Mouse (Mus musculus) right cerebral cortex, postnatal 14 days (tissue): ENCODE measurements at regions not wholly inside any gene's neighbourhood (a gene's known extent, or its start where the extent isn't known, plus 50 kb on each side); places are given as distances from the start of the nearest gene placed in this dataset.
A peak's percentile ranks its signal among the peaks of the same experiment; 100 is the strongest.

Experiments
- DNase-seq: peaks from one replicate; pipeline ENCODE4 v3.0.0; 2022

DNA sequence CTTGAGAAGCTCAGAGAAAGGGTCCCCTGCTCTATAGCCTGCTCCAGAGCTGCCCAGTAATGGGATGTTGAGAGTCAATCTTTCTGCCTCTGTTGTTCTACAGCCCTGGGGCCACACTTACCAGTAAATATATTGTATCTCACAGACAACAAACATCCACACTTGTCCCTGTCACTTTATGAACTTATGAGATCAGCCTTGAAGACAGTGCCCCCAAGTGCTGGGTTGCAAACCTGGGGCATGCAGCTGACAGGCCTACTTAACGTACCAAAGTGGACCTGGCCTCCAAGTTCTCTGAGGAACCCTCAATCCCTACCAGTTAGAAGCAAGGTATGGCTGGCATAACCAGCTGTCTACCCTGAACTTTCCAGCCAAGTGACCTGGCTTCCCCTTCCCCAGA is 380.9 kb upstream of the Mmadhc start:
- no peak for DNase-seq

GRCm38 (mm10) chr2:50675736-50676550 is 379.3 kb upstream of the Mmadhc start:
- no peak for DNase-seq

- DNase-seq, result no peak
These were observed 378.2 kb upstream of the Mmadhc start for GRCm38 (mm10) chr2:50674856-50675175.

DNA sequence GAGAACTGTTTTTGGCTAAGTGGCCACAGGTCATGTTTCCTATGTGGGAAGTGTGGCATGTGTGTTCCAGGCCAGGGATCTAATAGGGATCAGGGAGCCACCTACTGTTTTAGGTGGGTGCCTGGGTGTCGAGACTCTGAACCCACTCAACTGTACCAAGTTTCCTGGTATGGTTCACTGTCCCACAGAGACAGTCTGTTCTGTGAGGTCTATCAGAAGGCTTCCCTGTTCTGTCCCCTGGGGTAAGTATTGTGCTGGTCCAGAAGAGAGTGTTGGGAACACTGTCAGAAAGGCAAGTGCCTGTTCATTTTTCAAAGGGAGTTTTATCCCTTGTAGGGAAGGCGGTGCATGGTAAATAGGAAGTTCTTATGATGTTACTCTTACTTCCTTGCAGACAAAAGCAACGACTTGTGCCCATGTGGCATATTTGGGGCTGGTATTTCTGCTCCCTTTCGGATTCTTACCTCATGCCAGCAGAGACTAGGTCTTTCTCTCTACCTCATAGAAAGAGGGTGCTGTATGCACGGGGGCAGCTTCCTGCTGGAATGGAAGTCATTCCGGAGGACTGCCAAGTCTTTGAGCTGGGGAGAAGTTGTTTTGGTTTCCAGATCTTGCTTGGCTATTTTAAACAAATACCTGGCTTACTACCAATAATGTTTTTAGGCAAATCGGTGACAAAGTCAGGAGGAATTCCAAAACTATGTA is 377.7 kb upstream of the Mmadhc start:
- DNase-seq, result no peak

DNA sequence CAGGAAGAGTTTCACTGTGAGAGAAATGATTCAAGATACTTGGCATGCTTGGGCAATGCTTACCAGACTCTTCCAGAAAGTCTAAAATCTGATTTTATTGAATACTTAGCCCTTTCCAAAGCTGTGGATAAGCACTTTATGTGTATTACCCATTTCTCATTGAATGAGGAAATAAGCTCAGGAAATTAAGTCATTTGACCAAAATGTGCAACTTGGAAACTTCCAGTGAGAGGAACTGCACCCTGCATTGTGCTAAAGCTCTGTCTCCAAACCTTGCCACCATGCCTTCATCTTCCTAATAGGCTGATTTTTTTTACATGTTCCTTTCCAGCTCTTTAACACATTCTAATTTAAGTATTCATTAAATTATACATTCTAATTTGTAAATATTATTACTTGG is 372.7 kb upstream of the Mmadhc start:
- no peak for DNase-seq

GRCm38 (mm10) chr2:50668789-50669188 is 372.2 kb upstream of the Mmadhc start:
- no peak for DNase-seq

DNA sequence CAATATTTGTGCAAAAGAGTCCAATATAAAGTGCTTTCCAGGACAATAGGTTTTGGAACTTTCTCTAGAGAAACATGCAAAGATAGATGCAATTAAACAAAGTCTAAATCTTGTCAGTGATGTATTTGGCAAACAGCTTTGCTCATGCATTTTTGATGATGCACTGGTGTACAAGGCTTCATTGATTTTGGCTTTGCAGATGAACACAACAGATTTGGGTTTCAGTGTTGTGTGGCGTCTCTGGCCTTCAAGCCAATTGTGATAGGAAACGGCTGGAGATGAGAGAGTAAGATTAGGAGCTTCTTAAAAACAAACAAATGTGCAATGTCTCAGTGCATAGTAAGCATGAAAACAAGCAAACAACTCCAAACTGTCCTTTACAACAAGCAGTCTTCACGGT is 370.6 kb upstream of the Mmadhc start:
- DNase-seq, result no peak

DNA sequence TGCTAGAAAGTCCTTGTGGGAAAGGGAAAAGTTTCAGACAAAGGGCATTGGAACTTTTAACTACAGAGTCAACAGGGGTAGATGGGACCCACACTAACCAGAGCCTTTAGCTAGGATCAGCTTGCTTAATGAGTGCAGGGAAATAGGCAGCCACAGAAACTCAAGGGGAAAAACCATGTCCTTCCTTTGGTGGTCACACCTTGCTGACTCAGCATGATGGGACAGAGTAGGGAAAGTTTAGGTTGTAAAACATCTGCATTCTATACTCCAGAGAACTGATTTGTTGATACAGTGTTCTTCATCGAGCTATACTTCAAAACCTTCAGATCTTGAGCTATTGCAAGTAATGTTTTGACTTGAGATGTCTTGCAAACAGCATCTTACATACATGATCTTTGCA is 365.9 kb upstream of the Mmadhc start:
- no peak for DNase-seq

- DNase-seq, result no peak
These were observed 363.4 kb upstream of the Mmadhc start for GRCm38 (mm10) chr2:50660000-50660399.

GRCm38 (mm10) chr2:50657826-50658225 is 361.2 kb upstream of the Mmadhc start:
- no peak for DNase-seq

- DNase-seq, result no peak
These were observed 359.8 kb upstream of the Mmadhc start for GRCm38 (mm10) chr2:50656351-50656750.

DNA sequence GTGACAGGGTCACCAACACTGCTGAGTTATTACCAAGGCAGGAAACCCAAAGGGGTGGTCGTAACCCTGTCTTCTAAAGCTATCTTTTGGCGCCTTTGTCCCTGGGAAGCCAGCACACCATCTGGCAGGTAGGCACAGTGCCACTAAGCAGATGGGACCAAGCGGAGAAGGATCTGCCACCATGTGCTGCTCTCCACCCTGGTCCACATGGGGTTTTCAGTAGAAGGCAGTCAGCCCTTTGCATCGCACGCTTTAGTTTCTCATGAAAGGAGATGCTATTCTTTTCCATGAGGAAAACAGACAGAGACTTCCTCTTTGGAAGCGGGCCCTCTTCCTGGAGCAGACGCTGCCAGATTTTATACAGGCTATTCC is 358.3 kb upstream of the Mmadhc start:
- DNase-seq, result peak; percentile 44

GRCm38 (mm10) chr2:50654221-50654952 is 357.8 kb upstream of the Mmadhc start:
- DNase-seq, result no peak

GRCm38 (mm10) chr2:50653121-50653615 is 356.6 kb upstream of the Mmadhc start:
- no peak for DNase-seq

GRCm38 (mm10) chr2:50649656-50650055 is 353.1 kb upstream of the Mmadhc start:
- no peak for DNase-seq

DNA sequence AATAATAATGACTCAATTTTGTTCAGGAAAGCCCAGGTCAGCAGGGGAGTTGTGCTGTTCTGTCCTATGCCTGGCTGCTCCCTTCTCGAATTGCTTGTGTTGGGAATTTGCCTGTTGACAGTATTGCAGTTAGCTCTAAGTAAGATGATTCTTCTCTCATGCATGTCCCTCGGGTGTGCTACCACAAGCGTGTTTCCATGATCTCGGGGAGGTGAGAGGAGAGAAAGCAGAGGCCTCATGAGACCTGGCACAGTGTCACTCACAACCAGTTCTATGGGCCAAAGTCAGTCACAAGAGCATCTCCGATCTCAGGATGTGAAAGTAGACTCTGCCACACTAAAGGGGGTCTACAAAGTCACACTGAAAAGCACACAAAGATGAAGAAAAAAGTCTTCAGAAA is 346.6 kb upstream of the Mmadhc start:
- DNase-seq, result no peak

GRCm38 (mm10) chr2:50642198-50642597 is 345.6 kb upstream of the Mmadhc start:
- no peak for DNase-seq

GRCm38 (mm10) chr2:50635896-50636295 is 339.3 kb upstream of the Mmadhc start:
- no peak for DNase-seq

DNA sequence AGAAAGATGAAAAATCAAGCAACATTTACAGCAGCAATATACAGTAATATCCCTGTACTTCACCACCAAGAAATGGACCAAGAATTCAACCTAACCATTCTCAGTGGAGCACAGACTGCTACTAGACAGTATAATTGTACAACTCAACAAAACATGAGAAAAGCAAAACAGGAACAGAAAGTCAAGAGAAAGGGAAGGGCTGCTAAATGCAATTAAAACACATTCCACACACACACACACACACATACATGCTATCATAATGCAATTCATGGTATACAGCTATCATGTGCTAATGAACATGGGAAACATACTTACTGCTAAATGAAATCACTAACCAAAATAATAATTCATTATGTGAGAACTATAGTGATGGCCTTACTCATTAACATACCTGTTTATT is 335.2 kb upstream of the Mmadhc start:
- DNase-seq, result no peak

- DNase-seq, result no peak
These were observed 330.9 kb upstream of the Mmadhc start for GRCm38 (mm10) chr2:50627501-50627900.

GRCm38 (mm10) chr2:50625233-50625749 is 328.7 kb upstream of the Mmadhc start:
- no peak for DNase-seq

- peak; percentile 6 for DNase-seq
These were observed 312.5 kb upstream of the Mmadhc start for GRCm38 (mm10) chr2:50609086-50609485.

DNA sequence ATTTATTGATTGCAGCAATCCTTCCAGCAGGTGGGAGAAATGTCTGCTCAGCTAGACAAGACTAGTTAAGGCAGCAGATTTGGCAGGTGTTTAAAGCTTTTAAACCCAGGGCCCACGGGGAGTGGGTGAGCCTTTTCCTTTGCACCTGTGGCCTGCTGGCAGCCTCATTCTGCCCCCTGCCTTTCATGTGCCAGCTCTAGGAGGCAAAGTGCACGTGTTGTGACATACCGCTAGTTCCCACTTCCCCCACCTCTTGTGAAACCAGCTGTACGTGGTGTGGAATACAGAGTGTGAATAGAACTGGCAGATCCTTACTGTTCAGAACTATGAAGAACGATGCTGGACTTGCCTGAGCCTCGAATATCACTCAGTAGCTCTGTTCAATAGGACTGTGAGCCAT is 292.6 kb upstream of the Mmadhc start:
- DNase-seq, result no peak

GRCm38 (mm10) chr2:50588652-50589051 is 292.1 kb upstream of the Mmadhc start:
- no peak for DNase-seq
